Mouse (Mus musculus) heart, embryonic 12.5 days (tissue): ENCODE measurements around the gene Gpr162. TPM values are rescaled to one million over a fixed set of nuclear protein-coding genes. Genes with fewer than 3 reads are reported as not detected.
"Not testable (repeated sequence)": the region's sequence is repeated elsewhere in the genome, so short reads cannot be mapped to it uniquely, and the experiment has no call there.

Experiments used
- ATAC-seq: fragments of 200-750 bp; cut with Nextera tagmentation; 2 replicates; pipeline ENCODE4 v1.8.0; 2017; ENCODE audit warnings: moderate TSS enrichment, moderate library complexity; ENCODE audit not compliant: insufficient number of reproducible peaks, low FRiP score
- H3K27ac ChIP-seq: fragments of 300-500 bp; sonication (generic); 2 replicates; pipeline ENCODE4 v1.5.1; 2016; ENCODE audit warnings: mild to moderate bottlenecking, moderate library complexity; ENCODE audit not compliant: poor library complexity, severe bottlenecking
- H3K27me3 ChIP-seq: fragments of 300-500 bp; sonication (generic); replicated peaks from 2 replicates; pipeline ENCODE4 v1.6.1; 2016; ENCODE audit warnings: mild to moderate bottlenecking, moderate library complexity
- H3K36me3 ChIP-seq: fragments of 300-500 bp; sonication (generic); 2 replicates; pipeline ENCODE4 v1.6.1; 2016; ENCODE audit warnings: mild to moderate bottlenecking, moderate library complexity
- H3K4me1 ChIP-seq: fragments of 300-500 bp; sonication (generic); replicated peaks from 2 replicates; pipeline ENCODE4 v1.6.1; 2016; ENCODE audit warnings: mild to moderate bottlenecking
- H3K4me2 ChIP-seq: fragments of 300-500 bp; sonication (generic); 2 replicates; pipeline ENCODE4 v1.6.1; 2016; ENCODE audit warnings: mild to moderate bottlenecking, moderate library complexity
- H3K4me3 ChIP-seq: fragments of 300-500 bp; sonication (generic); 2 replicates; pipeline ENCODE4 v1.5.1; 2016; ENCODE audit warnings: mild to moderate bottlenecking
- H3K9ac ChIP-seq: fragments of 300-500 bp; sonication (generic); 2 replicates; pipeline ENCODE4 v1.6.1; 2016; ENCODE audit warnings: mild to moderate bottlenecking, moderate library complexity
- H3K9me3 ChIP-seq: fragments of 300-500 bp; sonication (generic); replicated peaks from 2 replicates; pipeline ENCODE4 v1.6.1; 2016; ENCODE audit warnings: mild to moderate bottlenecking, moderate library complexity
- WGBS: fragments of 180-500 bp; shearing (Covaris S2); methylation state at CpG from one replicate; pipeline ENCODE4 v1.1.7; 2016; 5-methylcytosine and 5-hydroxymethylcytosine counted together
- polyA plus RNA-seq: library from polyadenylated mRNA; unstranded; fragments of >200 nt; fragmentation: Nextera tagmentation; extraction: Ambion mirVana; gene quantifications from 2 replicates; pipeline ENCODE4 v1.2.1, GENCODE M21; 2016

Gpr162 gene
- polyA plus RNA-seq, 1 experiment from 2014 or later: 2.2 TPM

DNA sequence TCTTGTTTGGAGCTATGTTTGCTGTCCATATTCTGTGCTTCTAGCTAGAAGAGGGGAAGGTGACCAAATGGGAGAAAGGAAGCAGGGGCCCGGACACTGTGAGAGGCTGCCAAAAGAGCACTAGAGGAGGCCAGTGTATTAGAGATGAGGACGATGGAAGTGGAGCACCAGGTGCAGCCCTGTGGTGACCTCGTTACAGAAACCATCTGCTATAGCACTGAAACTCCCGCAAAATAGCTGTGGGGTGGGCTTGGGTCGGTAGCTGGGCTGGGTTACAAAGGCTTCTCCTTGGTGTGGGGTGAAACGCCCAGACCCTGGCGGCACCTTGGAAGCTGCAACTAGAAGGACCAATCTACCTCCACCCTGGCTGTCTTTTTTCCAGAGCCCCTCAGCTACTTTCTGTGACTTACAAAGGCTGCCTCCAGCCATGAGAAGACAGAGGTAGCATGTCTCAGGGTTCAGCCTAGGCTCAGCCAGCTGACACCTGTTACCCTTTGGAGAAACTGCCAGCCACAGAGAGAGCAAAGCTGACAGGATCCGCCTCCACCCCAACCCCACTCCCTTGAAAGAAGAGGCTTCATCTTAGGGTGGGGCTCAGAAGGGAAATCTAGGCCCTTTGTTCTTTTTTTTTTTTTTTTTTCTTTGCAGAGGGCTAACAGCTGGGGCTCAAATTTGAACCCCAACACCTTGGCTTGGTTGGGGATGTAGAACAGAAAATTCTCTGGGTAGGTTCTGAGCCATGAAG is 36.4 kb upstream of the Gpr162 start:
- Histone ChIP-seq H3K4me1 (peaks cover 9% of the 10 kb centered on the region), H3K27ac (no peak overlapping the region)
- 63% methylated on average over 8 of the region's 8 CpGs for WGBS

DNA sequence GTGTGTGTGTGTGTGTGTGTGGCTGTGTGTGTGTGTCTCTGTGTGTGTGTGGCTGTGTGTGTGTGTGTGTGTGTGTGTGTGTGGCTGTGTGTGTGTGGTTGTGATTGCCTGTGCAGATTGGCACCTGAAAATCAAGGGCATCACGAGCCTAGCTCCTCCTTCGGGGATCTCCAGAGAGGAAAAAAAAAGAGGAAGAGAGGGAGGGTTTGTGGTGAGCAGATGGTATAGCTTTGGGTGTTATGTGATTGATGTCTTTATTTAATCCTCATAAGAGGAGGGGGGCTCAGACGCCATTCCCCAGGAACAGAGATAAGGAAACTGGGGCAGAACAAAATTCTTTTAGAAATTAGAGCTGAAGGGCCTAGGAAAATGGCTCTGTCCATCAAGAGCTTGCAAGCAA is 34.6 kb upstream of the Gpr162 start:
- 47% methylated on average over 3 of the region's 3 CpGs for WGBS
- Histone ChIP-seq H3K9ac (no peak overlapping the region), H3K4me1 (no peaks in the 10 kb centered on the region), H3K27me3 (no peaks in the 10 kb centered on the region), H3K9me3 (no peaks in the 10 kb centered on the region), H3K4me2 (no peak overlapping the region), H3K27ac (no peak overlapping the region), H3K4me3 (no peak overlapping the region), H3K36me3 (no peaks in the 10 kb centered on the region)
- no peak for ATAC-seq

More for the DNA sequence above, 36.4 kb upstream of the Gpr162 start:
- ATAC-seq: no peak
- H3K9me3 ChIP-seq: no peaks in the 10 kb centered on the region
- 0 out of 2 replicates have a peak overlapping the region, but pooled peaks have one; percentile 21 for H3K9ac ChIP-seq
- H3K4me2 ChIP-seq: no peak overlapping the region
- H3K4me3 ChIP-seq: no peak overlapping the region
- no peaks in the 10 kb centered on the region for H3K27me3 ChIP-seq
- no peaks in the 10 kb centered on the region for H3K36me3 ChIP-seq

DNA sequence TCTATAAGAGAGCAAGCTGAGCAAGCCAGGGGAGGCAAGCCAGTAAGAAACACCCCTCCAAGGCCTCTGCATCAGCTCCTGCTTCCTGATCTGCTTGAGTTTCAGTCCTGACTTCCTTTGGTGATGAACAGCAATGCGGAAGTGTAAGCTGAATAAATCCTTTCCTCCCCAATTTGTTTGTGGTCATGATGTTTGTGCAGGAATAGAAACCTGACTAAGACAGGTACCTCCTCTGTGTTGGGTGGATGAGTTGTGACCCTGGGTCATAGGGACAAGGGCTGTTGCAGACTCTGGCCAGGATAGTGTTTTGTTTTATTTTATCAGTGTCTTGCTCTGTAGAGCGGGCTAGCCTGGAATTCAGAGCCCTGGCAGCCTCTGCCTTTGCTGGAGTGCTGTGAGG is 30.3 kb upstream of the Gpr162 start:
- H3K27ac ChIP-seq, H3K36me3 ChIP-seq, ATAC-seq, H3K9ac ChIP-seq, H3K9me3 ChIP-seq, H3K4me2 ChIP-seq, H3K4me1 ChIP-seq, H3K4me3 ChIP-seq, H3K27me3 ChIP-seq: not testable (repeated sequence)
- 79% methylated on average over 2 of the region's 2 CpGs for WGBS

DNA sequence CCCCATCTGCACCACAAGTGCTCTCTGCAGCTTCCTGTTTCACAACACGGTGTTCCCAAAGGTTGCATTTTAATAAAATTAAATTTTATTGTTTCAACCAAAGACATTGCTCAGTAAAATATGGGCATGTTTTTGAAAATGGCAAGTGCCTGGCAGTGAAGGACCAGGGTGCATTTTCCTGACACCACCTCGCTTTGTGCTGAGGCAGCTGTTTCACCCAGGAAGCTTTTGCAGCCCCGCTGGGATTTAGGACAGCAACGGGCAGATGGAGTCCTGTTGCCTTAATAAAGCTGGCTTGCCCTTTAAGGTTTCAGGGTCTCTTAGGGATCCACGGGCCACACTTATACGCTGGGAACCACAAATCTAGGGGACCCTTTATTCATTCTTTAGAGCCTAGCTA is 27.2 kb upstream of the Gpr162 start:
- 0 out of 2 replicates have a peak, but pooled peaks cover 3% of the 10 kb centered on the region for H3K9me3 ChIP-seq
- H3K4me2 ChIP-seq: no peak overlapping the region
- H3K27ac ChIP-seq: no peak overlapping the region
- no peaks in the 10 kb centered on the region; the same call in 1 of the 2 replicates for H3K4me1 ChIP-seq
- ATAC-seq: no peak
- no peak overlapping the region for H3K9ac ChIP-seq
- H3K4me3 ChIP-seq: no peak overlapping the region
- no peaks in the 10 kb centered on the region for H3K36me3 ChIP-seq
- no peaks in the 10 kb centered on the region for H3K27me3 ChIP-seq
- 63% methylated on average over 6 of the region's 6 CpGs for WGBS

DNA sequence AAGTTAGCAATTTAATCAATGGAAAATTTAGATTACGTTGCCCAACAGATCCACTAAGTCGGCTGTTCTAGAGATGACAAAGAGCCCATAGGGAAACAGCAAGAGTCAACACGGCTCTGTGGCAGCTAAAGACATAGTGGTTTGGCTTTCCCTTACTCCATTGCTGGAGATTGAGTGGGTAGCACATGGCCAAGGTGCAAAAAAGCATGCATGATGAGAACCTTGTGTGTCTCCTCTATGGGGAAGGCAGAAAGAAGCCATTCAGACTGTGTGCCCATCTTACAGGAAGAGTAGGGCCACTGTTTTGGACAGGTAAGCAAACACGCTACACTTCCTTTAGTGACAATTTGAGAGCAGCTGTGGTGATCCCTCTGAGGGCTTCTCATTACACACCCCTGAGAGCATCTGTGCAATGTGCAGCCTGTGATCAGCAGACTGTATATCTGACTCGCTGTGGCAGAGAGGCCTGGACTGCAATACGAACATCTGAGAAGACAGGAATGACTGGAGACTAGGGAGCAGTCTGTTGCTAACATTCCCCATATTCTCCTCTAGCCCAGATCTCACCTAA is 24.9 kb upstream of the Gpr162 start:
- H3K4me3 ChIP-seq: no peak overlapping the region
- H3K9ac ChIP-seq: no peak overlapping the region
- no peaks in the 10 kb centered on the region for H3K36me3 ChIP-seq
- no peak overlapping the region for H3K4me2 ChIP-seq
- peaks cover 9% of the 10 kb centered on the region for H3K4me1 ChIP-seq
- WGBS: 87% methylated on average over 6 of the region's 6 CpGs
- H3K9me3 ChIP-seq: 0 out of 2 replicates have a peak, but pooled peaks cover 3% of the 10 kb centered on the region
- ATAC-seq: no peak
- H3K27me3 ChIP-seq: no peaks in the 10 kb centered on the region
- H3K27ac ChIP-seq: no peak overlapping the region

- WGBS: 87% methylated on average over 9 of the region's 9 CpGs
- Histone ChIP-seq H3K9ac (no peak within 1 kb of the TSS), H3K4me1 (peaks cover 9% of the 10 kb centered on the region), H3K4me2 (no peak within 1 kb of the TSS), H3K27ac (no peak within 1 kb of the TSS), H3K27me3 (no peaks in the 10 kb centered on the region), H3K4me3 (no peak within 1 kb of the TSS), H3K36me3 (no peaks in the 10 kb centered on the region), H3K9me3 (0 out of 2 replicates have a peak, but pooled peaks cover 3% of the 10 kb centered on the region)
- ATAC-seq: no peak
Observed at GRCm38 (mm10) chr6:124887986-124888385, 24.2 kb upstream of the Gpr162 start, which contains the start of gene Cd4. Gene Cd4, minus strand, starts transcription at chr6:124888221.

GRCm38 (mm10) chr6:124885956-124886381 is 22.2 kb upstream of the Gpr162 start:
- H3K4me3 ChIP-seq: no peak overlapping the region
- no peak overlapping the region for H3K27ac ChIP-seq
- WGBS: 90% methylated on average over 8 of the region's 8 CpGs

DNA sequence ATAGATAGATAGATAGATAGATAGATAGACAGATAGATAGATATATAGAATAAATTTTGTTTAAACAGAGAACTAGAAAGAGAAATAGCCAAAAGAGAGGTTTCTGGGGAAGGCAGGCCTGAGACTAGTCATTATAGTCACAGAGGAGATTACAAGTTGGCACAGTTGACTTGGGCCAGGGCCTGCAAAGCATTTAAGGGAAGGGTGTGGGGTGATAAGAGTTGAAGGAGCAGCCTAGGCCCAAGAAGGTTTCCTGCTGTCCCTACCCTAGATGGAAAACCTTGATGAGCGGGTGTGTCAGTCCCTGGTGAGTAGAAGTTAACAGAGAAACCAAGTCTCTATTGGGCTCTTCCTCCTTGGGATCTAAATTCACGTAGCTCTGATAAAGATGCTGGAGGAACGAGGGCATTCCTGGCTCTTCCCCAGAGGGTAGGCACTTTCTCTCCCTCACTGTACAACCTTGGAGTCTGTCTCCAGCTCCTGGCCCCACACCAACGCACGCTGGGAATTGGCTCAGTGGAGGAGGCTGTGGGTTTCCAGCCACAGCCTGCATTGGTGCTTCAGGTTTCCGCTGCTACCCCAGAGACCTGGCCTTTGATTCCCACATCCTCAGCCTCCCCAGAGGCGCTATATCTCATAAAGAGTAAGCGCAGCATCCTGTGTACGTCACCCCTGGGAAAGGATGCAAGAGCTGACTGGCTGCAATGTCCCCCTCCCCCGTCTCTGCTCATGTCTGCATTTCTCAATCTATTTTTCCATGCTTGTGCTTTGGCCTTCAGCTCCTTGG is 21.1 kb upstream of the Gpr162 start:
- Histone ChIP-seq H3K27me3 (no peaks in the 10 kb centered on the region), H3K4me3 (no peak overlapping the region), H3K4me2 (no peak overlapping the region), H3K9me3 (0 out of 2 replicates have a peak, but pooled peaks cover 3% of the 10 kb centered on the region), H3K9ac (no peak overlapping the region), H3K36me3 (no peaks in the 10 kb centered on the region), H3K27ac (no peak overlapping the region; the same call in 1 of the 2 replicates), H3K4me1 (peaks cover 9% of the 10 kb centered on the region)
- 49% methylated on average over 10 of the region's 10 CpGs for WGBS
- ATAC-seq: peak; percentile 63; the same call in 1 of the 2 replicates

More at GRCm38 (mm10) chr6:124885956-124886381, 22.2 kb upstream of the Gpr162 start:
- no peak overlapping the region for H3K4me2 ChIP-seq
- no peaks in the 10 kb centered on the region for H3K36me3 ChIP-seq
- ATAC-seq: no peak
- H3K4me1 ChIP-seq: peaks cover 9% of the 10 kb centered on the region
- 0 out of 2 replicates have a peak, but pooled peaks cover 3% of the 10 kb centered on the region for H3K9me3 ChIP-seq
- H3K9ac ChIP-seq: no peak overlapping the region
- no peaks in the 10 kb centered on the region for H3K27me3 ChIP-seq

DNA sequence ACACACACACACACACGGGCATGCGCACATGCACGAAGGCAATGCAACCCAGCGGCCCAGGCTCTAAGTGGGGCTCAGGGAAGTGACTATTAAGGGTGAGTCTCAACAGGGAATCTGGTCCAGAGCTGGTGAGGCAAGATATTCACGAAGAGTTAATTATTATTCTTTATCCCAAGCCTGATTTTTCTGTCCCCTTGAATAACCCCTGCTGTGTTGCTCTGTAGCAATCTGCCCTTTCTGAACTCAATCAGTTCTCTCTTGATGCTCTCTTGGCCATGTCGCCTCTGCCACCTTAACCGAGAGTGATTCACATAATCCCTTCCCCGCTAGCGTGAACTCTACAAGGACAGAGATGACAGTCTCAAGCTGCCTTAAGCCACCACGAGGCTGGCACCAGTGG is 19.6 kb upstream of the Gpr162 start:
- Histone ChIP-seq H3K9me3 (no peaks in the 10 kb centered on the region), H3K27ac (no peak overlapping the region), H3K36me3 (no peaks in the 10 kb centered on the region), H3K9ac (no peak overlapping the region), H3K4me2 (no peak overlapping the region), H3K4me1 (peaks cover 9% of the 10 kb centered on the region), H3K27me3 (no peaks in the 10 kb centered on the region; the same call in 1 of the 2 replicates), H3K4me3 (no peak overlapping the region)
- WGBS: 73% methylated on average over 10 of the region's 10 CpGs
- ATAC-seq: no peak

DNA sequence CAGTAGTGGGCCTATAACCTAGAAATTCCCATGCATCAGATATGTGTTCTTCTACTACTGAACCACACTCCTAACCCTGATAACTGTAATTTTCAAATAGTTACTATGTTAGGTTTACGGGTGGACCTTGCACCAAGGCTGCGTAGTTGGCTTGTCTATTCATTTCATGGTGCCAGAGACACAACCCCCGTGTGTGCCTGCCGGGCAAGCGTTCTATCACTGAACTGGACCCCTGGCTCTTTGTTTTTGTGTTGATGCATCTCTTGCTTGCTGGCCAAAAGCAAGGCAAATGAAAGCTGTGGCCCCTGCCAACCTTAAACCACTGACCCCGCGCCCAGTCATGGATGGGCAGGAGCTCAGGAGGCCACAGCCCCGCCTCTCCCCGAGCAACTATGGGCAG is 18.0 kb upstream of the Gpr162 start:
- no peak for ATAC-seq
- Histone ChIP-seq H3K4me3 (no peak overlapping the region), H3K4me1 (peaks cover 9% of the 10 kb centered on the region), H3K9me3 (no peaks in the 10 kb centered on the region), H3K36me3 (no peaks in the 10 kb centered on the region), H3K4me2 (no peak overlapping the region), H3K9ac (no peak overlapping the region), H3K27ac (no peak overlapping the region), H3K27me3 (no peaks in the 10 kb centered on the region; the same call in 1 of the 2 replicates)
- WGBS: 88% methylated on average over 9 of the region's 9 CpGs

DNA sequence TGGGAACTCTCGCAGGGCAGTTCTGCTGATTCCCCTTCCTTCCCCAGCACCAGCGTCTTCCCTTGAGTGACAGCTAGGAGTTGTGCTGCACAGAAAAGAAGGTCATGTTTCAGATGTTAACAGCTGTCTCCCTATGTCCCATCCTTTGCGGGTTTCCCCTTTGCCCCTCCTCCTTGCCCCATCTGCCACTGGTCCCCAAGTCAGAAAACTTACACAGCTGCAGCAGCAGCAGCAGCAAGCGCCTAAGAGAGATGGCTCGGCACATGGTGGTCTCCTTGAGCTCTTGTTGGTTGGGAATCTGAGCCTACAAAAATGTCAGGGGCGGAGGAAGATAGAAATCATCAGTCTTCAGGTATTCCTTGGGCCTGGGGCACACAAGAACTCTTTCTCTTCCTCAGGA is 15.6 kb upstream of the Gpr162 start:
- no peak for ATAC-seq
- WGBS: 56% methylated on average over 6 of the region's 6 CpGs
- no peaks in the 10 kb centered on the region for H3K4me1 ChIP-seq

More for the DNA sequence above, 15.6 kb upstream of the Gpr162 start:
- H3K36me3 ChIP-seq: no peaks in the 10 kb centered on the region
- H3K4me3 ChIP-seq: no peak overlapping the region
- H3K9me3 ChIP-seq: no peaks in the 10 kb centered on the region
- no peak overlapping the region for H3K27ac ChIP-seq
- H3K4me2 ChIP-seq: no peak overlapping the region
- no peak overlapping the region for H3K9ac ChIP-seq
- no peaks in the 10 kb centered on the region; the same call in 1 of the 2 replicates for H3K27me3 ChIP-seq
